Mouse (Mus musculus): Measurements from ENCODE around the gene Ifi204. TPM values are rescaled to one million over a fixed set of nuclear protein-coding genes. Genes with fewer than 3 reads are reported as not detected.
"Not testable (repeated sequence)": the region's sequence is repeated elsewhere in the genome, so short reads cannot be mapped to it uniquely, and the experiment has no call there.

The Ifi204 gene
- polyA plus RNA-seq (2016; fragmentation: Nextera tagmentation; extraction: Ambion mirVana): 0.37 and 0.81 TPM in 2 replicates

DNA sequence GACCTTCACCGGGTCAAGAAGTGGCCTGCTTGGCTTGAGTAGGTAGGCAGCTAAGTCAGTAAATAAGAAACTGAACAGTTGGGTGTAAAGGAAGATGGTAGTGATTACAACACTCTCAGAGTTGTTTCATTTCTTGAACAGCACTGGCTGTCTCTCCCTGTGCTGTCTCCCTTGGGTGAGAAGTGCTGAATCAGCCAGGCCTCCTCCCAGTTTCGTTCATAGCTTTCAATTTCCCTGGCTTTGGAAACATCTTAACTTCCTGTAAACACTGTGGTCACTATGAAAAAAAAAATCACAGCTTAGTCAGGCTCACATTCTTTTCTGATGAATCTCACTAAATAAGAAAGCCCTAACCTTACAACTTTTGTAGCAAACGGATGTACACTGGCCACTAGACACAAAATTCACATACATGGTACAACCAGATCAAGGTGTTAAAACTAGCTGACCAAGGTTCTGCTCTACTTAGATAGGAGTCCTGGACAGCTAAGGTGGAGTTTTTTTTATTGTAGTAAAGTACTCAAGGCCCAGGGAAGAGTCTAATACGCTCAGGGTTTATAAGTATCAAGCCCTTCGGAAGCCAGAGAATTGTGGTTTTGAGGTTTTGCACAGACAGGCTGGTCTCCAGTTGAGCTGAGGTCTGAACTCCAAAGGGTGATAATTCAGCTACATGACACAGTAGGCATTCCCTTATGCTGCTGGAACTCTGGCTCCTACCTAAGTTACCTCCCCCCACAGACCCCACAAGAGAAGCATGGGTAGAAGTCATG, at the start of gene Ifi204:
Gene Ifi204, minus strand, starts transcription at position 96 of the 770 bp plus-strand sequence.
- not testable (repeated sequence) for H3K36me3 ChIP-seq; H3K9me3 ChIP-seq (replicated peaks); H3K27ac ChIP-seq (ENCODE audit: poor library complexity, severe bottlenecking); H3K4me2 ChIP-seq; H3K27me3 ChIP-seq (replicated peaks); H3K4me1 ChIP-seq (replicated peaks); ATAC-seq (ENCODE audit: insufficient number of reproducible peaks, low FRiP score); H3K9ac ChIP-seq; H3K4me3 ChIP-seq
- WGBS: 75% methylated on average over 5 of the region's 5 CpGs

DNA sequence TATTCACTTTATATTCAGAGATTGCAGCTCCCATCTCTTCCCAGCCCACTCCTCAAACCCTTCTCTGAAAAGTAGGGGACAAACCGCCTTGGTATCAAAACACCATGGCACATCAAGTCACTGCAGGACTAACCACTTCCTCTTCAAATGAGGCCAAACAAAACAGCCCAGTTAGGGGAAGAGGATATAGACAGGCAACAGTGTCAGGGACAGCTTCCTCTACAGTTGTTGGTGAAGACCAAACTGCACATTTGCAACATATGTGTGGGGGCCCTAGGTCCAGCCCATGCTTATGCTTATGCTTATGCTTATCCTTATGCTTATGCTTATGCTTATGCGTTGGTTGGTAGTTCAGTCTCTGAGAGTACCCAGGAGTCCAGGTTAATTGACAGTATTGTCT, 42.6 kb upstream of the Ifi204 start:
- WGBS: 74% methylated on average over 2 of the region's 2 CpGs
- not testable (repeated sequence) for H3K4me3 ChIP-seq; H3K27me3 ChIP-seq (replicated peaks); H3K27ac ChIP-seq (ENCODE audit: poor library complexity, severe bottlenecking); H3K4me1 ChIP-seq (replicated peaks); H3K9ac ChIP-seq; ATAC-seq (ENCODE audit: insufficient number of reproducible peaks, low FRiP score); H3K4me2 ChIP-seq; H3K9me3 ChIP-seq (replicated peaks); H3K36me3 ChIP-seq

DNA sequence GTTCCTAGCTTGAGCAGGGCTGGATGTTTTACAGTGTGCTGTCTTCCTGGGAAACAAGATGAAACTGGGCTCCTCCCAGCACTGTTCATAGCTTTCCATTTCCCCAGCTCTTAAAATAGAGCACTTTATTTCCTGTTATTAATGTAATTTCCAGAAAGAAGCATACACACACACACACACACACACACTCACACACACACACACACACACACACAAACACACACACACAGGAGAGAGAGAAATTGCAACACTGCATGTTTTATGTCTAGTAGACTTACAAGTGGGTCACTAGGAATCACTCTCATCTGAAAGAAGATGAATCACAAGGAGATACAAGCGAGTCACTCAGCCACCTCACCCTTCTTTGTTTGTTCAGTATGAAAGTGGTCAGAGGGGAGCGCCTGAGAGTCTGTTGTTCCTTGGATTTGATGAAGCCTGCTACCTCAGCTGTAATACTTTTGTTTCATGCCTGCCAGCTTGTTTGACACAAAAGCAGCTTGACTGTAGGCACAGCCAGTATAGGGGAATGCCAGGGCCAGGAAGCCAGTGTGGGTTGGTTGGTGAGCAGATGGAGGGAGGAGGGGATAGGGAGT, 36.0 kb upstream of the Ifi204 start:
- not testable (repeated sequence) for H3K9ac ChIP-seq; H3K27ac ChIP-seq (ENCODE audit: poor library complexity, severe bottlenecking); H3K9me3 ChIP-seq (replicated peaks); H3K36me3 ChIP-seq; H3K27me3 ChIP-seq (replicated peaks); H3K4me1 ChIP-seq (replicated peaks); H3K4me3 ChIP-seq; ATAC-seq (ENCODE audit: insufficient number of reproducible peaks, low FRiP score); H3K4me2 ChIP-seq
- 62% methylated on average over 2 of the region's 2 CpGs for WGBS

DNA sequence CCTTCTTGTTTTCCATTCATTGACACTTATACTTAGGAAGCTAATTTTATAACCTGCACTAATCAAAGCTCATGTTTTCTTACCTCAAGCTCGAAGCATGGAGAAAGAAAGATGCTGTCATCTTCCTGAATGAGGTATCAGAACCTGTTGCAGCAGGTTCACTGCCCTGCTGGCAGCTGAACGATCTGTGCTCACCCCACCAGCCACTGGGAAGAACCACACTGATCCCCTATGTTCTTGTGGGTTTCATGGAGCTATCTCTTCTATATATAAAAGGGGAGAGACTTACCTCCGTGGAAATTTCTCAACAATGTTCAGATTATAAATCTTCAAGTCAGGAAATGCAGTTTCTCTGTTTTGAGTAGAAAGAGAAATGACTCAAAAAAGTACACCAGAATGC, 35.5 kb upstream of the Ifi204 start:
- H3K4me2 ChIP-seq; H3K27ac ChIP-seq (ENCODE audit: poor library complexity, severe bottlenecking); H3K36me3 ChIP-seq; H3K4me1 ChIP-seq (replicated peaks); H3K27me3 ChIP-seq (replicated peaks); ATAC-seq (ENCODE audit: insufficient number of reproducible peaks, low FRiP score); H3K9me3 ChIP-seq (replicated peaks); H3K9ac ChIP-seq; H3K4me3 ChIP-seq: not testable (repeated sequence)
- 69% methylated on average over 3 of the region's 3 CpGs for WGBS

DNA sequence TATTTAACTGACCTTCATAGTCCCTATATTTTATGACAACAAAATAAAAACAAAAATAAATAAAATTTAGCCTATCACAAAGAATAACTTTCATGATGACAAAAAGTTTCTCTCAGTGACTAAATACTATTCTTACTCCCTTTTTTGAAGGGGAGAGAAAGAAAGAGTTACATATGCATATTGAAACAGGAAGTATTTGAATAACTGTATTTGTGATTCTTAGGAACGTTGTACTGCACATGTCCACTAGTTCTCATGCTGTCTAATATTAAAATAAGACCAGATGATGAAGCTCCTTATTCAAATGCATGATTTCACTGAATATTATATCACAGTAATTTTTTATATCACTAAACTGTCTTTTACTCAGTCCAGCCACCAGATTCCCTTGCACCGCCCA, 35.0 kb upstream of the Ifi204 start:
- not testable (repeated sequence) for H3K4me3 ChIP-seq; H3K27me3 ChIP-seq (replicated peaks); H3K36me3 ChIP-seq; H3K9ac ChIP-seq; H3K27ac ChIP-seq (ENCODE audit: poor library complexity, severe bottlenecking); ATAC-seq (ENCODE audit: insufficient number of reproducible peaks, low FRiP score); H3K4me1 ChIP-seq (replicated peaks); H3K4me2 ChIP-seq; H3K9me3 ChIP-seq (replicated peaks)
- 82% methylated on average over 2 of the region's 2 CpGs for WGBS

DNA sequence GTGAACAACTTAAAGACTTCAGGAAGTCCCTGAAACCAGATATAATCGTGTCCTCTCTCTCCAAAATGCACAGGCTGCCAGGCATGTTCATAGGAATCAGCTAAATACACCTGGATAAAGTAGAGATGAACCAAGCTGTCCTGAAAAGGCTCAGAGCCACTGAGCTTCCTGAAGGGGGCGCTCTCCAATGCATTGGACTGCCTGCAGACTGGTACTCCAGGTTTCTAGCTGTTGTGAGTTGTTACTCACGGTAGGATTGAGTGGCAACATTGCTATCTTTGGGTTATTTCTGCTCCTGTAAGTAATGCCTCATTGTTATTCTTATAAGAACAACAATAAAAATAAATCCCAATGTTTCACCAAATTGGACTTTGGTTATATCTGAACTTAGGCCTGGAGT, 6.7 kb upstream of the Ifi204 start:
- H3K27ac ChIP-seq (ENCODE audit: poor library complexity, severe bottlenecking); H3K4me3 ChIP-seq; H3K9ac ChIP-seq; H3K9me3 ChIP-seq (replicated peaks); H3K36me3 ChIP-seq; ATAC-seq (ENCODE audit: insufficient number of reproducible peaks, low FRiP score); H3K4me1 ChIP-seq (replicated peaks); H3K27me3 ChIP-seq (replicated peaks); H3K4me2 ChIP-seq: not testable (repeated sequence)
- 48% methylated on average over 3 of the region's 3 CpGs for WGBS

DNA sequence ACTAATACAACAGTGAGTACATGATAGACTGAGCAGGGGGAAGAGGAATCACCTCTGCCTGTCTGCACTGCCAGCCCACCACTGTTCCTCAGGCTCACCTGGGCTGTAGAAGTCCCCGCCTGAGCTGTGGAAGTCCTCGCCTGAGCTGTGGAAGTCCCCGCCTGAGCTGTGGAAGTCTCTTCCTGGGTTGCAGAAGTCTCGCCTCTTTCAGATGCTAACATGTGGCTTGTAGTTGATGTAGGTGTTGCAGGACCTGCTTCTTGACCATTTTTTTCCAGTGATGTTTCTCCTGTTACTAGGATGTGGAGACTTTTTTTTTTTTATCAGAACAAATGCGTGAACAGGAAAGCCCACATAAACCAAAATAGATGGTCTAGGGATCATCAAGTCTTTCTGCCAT, 6.7 kb downstream of the Ifi204 start:
- not testable (repeated sequence) for H3K27ac ChIP-seq (ENCODE audit: poor library complexity, severe bottlenecking); ATAC-seq (ENCODE audit: insufficient number of reproducible peaks, low FRiP score); H3K27me3 ChIP-seq (replicated peaks); H3K9ac ChIP-seq; H3K4me3 ChIP-seq; H3K4me2 ChIP-seq; H3K9me3 ChIP-seq (replicated peaks); H3K36me3 ChIP-seq; H3K4me1 ChIP-seq (replicated peaks)
- 91% methylated on average over 5 of the region's 5 CpGs for WGBS

DNA sequence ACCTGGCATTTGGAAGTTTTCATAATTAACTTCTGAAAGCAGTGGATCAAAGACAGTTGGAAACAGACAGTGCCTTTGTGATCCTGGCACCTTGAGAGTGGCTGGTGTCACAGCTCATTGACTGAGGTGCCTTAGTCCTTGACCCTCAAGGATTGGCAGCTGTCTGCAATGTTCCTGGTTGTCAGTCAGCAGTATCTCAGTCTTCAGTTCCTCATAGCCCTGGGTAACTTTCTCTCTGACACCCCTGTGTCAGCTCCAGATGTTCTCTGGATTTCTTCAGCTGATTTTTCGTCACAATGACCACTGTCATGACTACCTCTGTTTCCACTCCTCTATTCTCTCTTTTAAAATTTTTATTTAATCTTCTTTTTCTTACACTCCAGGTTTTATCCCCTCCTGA, 24.5 kb downstream of the Ifi204 start:
- no peak for ATAC-seq (ENCODE audit: insufficient number of reproducible peaks, low FRiP score)
- Histone ChIP-seq H3K27ac (ENCODE audit: poor library complexity, severe bottlenecking) (no peak overlapping the region), H3K36me3 (no peaks in the 10 kb centered on the region), H3K9ac (no peak overlapping the region), H3K4me3 (no peak overlapping the region), H3K4me1 (replicated peaks) (no peaks in the 10 kb centered on the region), H3K27me3 (replicated peaks) (no peaks in the 10 kb centered on the region), H3K4me2 (no peak overlapping the region), H3K9me3 (replicated peaks) (no peaks in the 10 kb centered on the region)
- WGBS: 55% methylated on average over 1 of the region's 1 CpGs

DNA sequence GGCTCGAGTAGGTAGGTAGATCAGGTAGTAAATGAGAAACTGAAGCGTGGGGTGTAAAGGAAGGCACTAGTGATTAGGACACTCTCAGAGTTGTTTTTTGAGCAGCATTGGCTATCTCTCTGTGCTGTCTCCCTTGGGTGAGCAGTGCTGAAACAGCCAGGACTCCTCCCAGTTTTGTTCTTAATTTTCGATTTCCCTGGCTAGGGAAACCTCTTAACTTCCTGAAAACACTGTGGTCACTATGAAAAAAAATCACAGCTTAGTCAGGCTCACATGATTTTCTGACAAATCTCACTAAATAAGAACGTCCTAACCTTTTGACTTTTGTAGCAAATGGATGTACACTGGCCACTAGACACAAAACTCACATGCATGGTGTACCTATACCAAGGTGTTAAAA, 25.1 kb downstream of the Ifi204 start, which contains the start of gene Ifi207:
Gene Ifi207, minus strand, starts transcription at position 92 of the 400 bp plus-strand sequence.
- no peak within 1 kb of the TSS for H3K4me2 ChIP-seq
- 60% methylated on average over 4 of the region's 4 CpGs for WGBS
- no peak within 1 kb of the TSS for H3K27ac ChIP-seq (ENCODE audit: poor library complexity, severe bottlenecking)
- no peak within 1 kb of the TSS for H3K9ac ChIP-seq
- no peak for ATAC-seq (ENCODE audit: insufficient number of reproducible peaks, low FRiP score)
- no peaks in the 10 kb centered on the region for H3K27me3 ChIP-seq (replicated peaks)
- no peaks in the 10 kb centered on the region for H3K9me3 ChIP-seq (replicated peaks)
- H3K4me1 ChIP-seq (replicated peaks): no peaks in the 10 kb centered on the region
- H3K36me3 ChIP-seq: no peaks in the 10 kb centered on the region
- H3K4me3 ChIP-seq: no peak within 1 kb of the TSS

DNA sequence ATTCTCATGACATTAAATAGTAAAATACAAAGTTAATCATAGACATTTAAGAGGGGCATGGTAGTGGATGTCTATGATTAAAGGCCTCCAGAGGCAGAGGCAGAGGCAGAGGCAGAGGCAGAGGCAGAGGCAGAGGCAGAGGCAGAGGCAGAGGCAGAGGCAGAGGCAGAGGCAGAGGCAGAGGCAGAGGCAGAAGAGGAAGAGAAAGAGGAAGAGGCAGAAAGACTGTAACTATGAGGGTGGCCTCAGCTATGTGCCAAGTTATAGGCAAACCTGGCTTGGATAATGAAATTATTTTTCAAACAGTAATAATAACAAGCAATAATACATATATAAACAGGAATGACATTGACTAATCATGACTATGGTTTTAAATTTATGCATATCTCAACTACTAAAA, 26.2 kb downstream of the Ifi204 start:
- ATAC-seq (ENCODE audit: insufficient number of reproducible peaks, low FRiP score): no peak
- H3K27me3 ChIP-seq (replicated peaks): no peaks in the 10 kb centered on the region
- H3K4me1 ChIP-seq (replicated peaks): no peaks in the 10 kb centered on the region
- no peaks in the 10 kb centered on the region for H3K9me3 ChIP-seq (replicated peaks)
- H3K4me3 ChIP-seq: no peak overlapping the region
- H3K36me3 ChIP-seq: no peaks in the 10 kb centered on the region
- H3K9ac ChIP-seq: no peak overlapping the region
- H3K27ac ChIP-seq (ENCODE audit: poor library complexity, severe bottlenecking): no peak overlapping the region
- H3K4me2 ChIP-seq: no peak overlapping the region

DNA sequence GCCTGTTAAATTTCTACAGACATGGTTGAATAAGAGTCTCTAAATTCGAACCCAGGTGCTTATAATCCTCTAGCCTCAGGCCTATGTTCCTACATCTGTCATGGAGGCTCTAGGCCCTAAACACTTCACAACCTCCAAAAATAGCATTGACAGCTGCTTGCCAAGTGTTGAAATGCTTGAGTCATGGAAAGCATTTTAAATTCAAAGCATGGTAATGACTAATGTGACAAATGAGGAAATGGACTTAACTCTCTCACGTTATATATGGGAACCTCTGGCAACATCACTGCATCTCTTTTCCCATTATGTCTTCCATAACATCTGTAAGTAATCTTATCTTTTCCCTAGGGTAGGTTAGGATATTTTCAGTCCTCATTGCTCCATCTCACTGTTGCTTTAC, 29.8 kb downstream of the Ifi204 start:
- no peaks in the 10 kb centered on the region for H3K9me3 ChIP-seq (replicated peaks)
- no peak overlapping the region for H3K4me2 ChIP-seq
- H3K27ac ChIP-seq (ENCODE audit: poor library complexity, severe bottlenecking): no peak overlapping the region
- no peak overlapping the region for H3K9ac ChIP-seq
- H3K36me3 ChIP-seq: no peaks in the 10 kb centered on the region
- ATAC-seq (ENCODE audit: insufficient number of reproducible peaks, low FRiP score): no peak
- no peaks in the 10 kb centered on the region for H3K4me1 ChIP-seq (replicated peaks)
- no peak overlapping the region for H3K4me3 ChIP-seq
- H3K27me3 ChIP-seq (replicated peaks): no peaks in the 10 kb centered on the region
- 57% methylated on average over 2 of the region's 2 CpGs for WGBS

DNA sequence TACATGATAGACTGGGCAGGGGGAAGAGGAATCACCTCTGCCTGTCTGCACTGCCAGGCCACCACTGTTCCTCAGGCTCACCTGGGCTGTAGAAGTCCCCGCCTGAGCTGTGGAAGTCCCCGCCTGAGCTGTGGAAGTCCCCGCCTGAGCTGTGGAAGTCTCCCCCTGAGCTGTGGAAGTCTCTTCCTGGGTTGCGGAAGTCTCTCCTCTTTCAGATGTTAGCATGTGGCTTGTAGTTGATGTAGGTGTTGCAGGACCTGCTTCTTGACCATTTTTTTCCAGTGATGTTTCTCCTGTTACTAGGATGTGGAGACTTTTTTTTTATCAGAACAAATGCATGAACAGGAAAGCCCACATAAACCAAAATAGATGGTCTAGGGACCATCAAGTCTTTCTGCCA, 31.7 kb downstream of the Ifi204 start:
- WGBS: 69% methylated on average over 4 of the region's 4 CpGs
- not testable (repeated sequence) for ATAC-seq (ENCODE audit: insufficient number of reproducible peaks, low FRiP score); H3K9ac ChIP-seq; H3K36me3 ChIP-seq; H3K9me3 ChIP-seq (replicated peaks); H3K27me3 ChIP-seq (replicated peaks); H3K4me1 ChIP-seq (replicated peaks); H3K4me3 ChIP-seq; H3K27ac ChIP-seq (ENCODE audit: poor library complexity, severe bottlenecking); H3K4me2 ChIP-seq

All from heart, embryonic 12.5 days (tissue).